Mouse (Mus musculus) bone marrow, adult 2 months (tissue): ENCODE data around the gene Gm21060.
"Not testable (repeated sequence)": the region's sequence is repeated elsewhere in the genome, so short reads cannot be mapped to it uniquely, and the experiment has no call there.

ENCODE experiments used
- CTCF ChIP-seq: fragments of 200-500 bp; IDR thresholded peaks from 2 replicates; pipeline ENCODE4 v1.5.1; 2011; ENCODE audit warnings: low read length, control low read depth; ENCODE audit not compliant: control insufficient read depth, insufficient read depth
- POLR2A ChIP-seq: fragments of 200-500 bp; IDR thresholded peaks from 2 replicates; pipeline ENCODE4 v1.6.1; 2011; ENCODE audit warnings: low read depth, mild to moderate bottlenecking, control low read depth, low read length, borderline replicate concordance; ENCODE audit not compliant: control insufficient read depth

DNA sequence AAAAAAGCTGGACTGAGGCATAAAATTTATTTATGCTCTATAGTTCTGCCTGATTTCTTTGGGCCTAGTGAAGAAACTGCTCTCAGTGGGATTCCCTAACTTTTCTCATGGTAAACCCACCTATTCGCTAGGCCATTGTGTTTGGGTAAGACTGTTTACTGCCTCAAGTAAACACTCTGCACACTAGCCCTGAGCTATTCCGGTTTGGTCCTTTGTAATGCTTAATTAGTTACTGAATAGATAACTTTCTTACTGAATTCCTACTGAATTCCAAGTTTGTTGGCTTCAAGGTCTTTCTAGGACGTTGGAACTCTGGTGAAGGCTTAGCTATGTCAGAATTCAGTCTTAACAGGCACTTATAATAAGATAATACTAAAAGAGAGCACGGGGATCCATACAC is 11.8 kb downstream of the Gm21060 start:
- not testable (repeated sequence) for TF ChIP-seq CTCF, POLR2A
